Mouse (Mus musculus): Measurements from ENCODE around the gene Olfr1370.
"Not testable (repeated sequence)": the region's sequence is repeated elsewhere in the genome, so short reads cannot be mapped to it uniquely, and the experiment has no call there.

Olfr1370 gene

DNA sequence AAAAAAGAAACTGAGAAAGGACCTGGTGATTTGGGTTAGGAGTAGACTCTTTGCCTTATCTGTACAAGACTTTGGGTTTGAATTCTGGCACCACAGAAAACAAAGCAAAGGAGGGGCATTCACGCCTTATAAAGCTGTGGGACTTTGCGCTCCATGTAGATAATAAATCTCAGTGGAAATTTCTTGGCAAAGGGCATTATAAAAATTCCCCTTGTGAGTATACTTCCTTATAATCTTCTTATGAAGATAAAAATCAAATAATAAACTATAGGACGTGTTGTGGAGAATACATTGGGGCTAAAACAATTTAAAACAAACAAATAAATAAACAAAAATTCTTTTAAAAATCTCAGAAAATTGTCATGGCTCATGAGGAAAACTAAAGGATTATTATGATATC lies at the start of gene Olfr1370:
Gene Olfr1370, minus strand, starts transcription at position 101 of the 400 bp plus-strand sequence.
- DNase-seq (ENCODE audit: low spot score in 2 of 2): no peak

DNA sequence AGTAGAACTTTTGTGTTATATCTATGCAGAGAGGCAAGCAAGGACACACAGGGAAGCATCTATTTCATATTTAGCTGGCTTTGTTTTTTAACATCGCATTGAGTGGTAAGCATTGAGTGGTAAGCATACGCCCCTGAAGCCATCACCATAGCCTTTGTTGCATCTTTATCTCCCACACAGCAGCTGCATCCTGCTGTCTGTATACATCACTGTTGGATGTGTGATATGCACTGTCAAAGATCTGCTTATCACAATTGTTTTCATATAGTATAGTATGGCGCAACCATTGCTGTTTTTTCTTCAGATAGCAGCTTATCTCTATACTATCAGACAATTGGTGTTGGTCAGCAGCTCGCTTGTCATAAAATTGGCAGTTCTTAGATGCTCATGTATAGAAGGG lies 39.4 kb upstream of the Olfr1370 start:
- no peak for DNase-seq (ENCODE audit: low spot score in 2 of 2)

DNA sequence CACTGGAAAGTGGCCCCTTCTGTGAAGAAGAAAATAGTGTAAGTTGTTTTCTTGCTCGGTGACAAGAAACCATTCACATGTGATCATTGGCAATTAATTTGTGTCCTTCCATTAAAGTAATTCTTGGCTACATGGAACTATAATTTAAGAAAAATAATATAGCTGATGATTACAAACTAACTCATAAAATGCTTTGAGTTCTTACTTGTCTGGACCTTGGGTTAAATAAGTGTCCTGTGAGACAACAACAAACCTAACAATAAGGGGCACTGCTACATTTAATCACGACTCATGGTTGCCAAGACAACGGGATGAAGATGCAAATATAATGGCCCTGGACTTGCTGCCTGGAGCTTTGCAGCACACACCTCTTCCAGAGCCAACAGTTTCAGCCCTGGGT lies 36.4 kb upstream of the Olfr1370 start, which contains the start of gene Olfr1369-ps1:
Gene Olfr1369-ps1, plus strand, starts transcription at position 301 of the 400 bp plus-strand sequence.
- DNase-seq (ENCODE audit: low spot score in 2 of 2): not testable (repeated sequence)

DNA sequence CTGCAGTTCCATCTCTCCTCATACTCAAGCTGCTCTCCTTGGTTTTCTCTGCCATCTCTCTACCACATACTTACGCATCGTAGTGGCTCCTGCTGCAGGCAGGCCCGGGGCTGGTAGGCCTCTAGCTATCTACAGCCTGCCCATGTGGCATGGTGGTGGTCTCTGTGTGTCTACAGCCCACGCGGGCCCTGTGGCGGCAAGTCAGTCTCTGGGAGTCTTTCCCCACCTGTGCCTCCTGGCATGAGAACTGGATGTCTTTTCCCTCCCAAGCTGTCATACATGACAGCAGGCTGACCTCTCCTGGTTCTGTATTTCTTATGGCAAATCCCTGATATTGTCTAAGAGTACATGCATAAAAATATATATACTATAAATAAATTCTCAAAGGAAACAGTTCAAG lies 35.7 kb upstream of the Olfr1370 start:
- no peak for DNase-seq (ENCODE audit: low spot score in 2 of 2)

DNA sequence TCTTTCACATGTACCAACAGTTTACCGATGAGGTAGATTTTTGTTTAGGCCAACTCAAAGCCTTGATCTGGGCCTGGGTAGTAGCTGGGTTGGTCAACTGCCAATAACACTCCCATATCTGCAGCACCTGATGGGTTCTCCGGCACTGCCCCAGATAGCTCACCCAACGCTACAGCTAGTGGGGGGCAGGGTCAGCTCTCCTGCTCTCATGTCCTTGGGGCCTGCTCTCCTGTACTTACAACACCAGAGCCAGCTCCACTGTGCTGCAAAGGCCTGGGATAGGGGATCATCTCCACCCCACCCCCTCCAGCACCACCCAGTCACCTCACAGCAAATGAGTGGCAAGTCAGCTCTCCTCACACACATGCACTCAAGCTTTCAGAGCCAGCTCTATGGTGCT lies 35.0 kb upstream of the Olfr1370 start:
- no peak for DNase-seq (ENCODE audit: low spot score in 2 of 2)

DNA sequence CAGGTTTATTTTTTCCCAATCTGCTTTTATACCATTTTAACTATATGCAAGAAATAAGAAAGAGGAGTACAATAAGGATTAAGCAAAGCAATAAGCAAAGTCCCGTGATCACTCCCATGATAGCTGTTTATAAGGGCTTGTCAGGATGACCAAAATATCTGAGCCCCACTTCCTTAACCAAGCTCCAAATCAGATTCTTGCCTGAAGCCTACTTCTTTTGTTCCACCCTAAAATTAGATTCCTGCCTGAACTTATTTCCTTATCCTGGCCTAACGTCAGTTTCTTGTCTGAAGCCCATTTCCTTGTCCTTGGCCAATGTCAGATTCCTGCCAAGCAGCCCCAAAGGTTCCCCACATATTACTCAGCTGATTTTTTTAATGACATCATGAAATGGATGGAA lies 7.9 kb upstream of the Olfr1370 start:
- DNase-seq (ENCODE audit: low spot score in 2 of 2): no peak

DNA sequence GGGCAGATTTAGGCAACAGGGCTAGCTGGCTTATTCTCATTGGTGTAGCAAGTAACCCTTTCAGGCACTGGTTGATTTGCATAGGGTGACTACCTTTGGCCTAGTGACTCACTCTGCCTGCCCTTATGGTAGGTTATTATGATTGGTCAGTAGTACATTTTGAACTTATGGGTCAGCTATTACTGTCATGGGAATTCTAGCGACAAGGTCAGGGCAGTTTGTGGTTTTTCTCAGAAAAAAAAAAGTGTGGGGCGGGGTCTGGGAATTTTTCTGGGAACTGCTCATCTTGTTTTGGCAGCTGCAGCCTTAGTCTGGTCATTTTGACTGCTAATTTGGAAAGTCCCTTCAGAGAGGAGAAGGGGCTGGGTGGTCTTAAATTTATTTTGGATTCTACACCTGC lies 8.7 kb downstream of the Olfr1370 start:
- no peak for DNase-seq (ENCODE audit: low spot score in 2 of 2)

DNA sequence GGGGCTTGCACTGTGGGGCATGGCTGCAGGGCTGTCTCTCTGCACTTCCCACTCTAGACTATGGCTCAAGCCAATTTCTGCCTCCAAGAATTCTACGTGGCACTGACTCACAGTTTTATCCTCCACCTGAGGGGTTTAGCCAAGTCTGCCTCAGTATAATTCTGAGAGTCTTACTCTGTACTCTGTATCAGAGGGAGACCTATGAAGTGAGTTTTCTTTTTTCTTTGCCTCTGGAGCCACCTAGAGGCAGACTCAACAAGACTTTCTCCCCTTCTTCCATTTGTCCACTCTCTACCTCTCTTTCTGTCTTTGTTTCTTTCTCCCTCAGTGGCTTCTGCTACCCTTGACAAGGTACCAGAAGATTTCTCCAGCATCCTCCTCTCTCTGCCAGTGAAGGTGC lies 24.6 kb downstream of the Olfr1370 start:
- DNase-seq (ENCODE audit: low spot score in 2 of 2): peak in 1 of 2 experiments; percentile 16

DNA sequence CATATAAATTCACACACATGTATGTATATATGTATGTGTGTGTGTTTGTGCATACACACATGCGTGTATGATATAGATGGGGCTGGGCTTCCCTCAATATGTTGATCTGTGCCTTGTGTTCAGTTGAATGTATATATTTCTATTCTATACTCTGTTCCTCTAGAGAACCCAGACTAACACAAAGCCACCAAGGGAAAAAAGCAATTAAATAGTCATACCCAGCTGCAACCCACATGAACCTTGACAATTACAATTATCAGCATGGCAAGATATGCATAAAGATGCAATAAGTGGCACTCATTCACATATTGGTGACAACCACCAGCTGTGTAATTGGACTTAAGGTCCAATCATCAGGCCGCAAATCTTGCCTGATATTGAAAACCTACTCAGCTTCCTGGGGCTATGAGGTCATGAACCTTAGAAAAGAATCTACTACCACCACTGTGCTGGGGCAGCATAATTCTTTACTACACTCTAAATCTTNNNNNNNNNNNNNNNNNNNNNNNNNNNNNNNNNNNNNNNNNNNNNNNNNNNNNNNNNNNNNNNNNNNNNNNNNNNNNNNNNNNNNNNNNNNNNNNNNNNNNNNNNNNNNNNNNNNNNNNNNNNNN lies 34.1 kb downstream of the Olfr1370 start:
- no peak for DNase-seq (ENCODE audit: low spot score in 2 of 2)

DNA sequence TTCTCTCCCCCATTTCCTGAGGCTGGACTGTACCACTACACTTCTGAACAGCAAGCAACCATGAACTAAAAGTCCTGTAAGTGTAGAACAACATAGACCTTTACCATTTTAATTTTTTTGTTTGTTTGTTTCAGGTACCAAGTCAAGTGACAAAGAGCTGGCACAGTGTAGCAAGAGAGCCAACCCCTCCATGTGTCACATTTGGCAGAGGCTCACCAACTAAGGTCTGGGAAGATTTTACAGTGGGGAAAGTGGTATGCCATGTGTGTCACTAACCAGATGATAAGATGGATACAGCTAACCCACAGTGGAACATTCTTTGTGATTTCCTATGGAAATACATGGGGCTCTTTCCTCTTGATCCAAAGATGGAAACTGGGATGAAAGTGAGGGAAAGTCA lies 38.8 kb downstream of the Olfr1370 start:
- DNase-seq (ENCODE audit: low spot score in 2 of 2): no peak

DNA sequence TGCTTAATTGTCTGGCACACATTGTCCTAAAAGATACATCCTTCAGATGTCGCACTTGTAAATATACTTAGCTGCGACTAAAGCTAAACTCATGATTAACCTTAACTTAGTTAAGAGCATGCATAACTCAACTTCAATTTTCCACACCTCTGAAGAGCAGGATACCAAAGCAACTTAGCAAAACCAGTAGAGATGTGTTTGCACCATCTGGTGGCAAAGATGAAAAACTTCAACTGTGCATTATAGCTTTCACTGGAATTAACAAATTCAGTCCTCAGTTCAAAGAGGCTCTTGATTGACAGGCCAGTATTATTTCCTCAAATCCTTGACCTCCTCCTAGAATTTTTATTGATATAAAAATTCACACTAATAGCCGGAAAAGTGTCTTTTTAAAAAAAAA lies 39.7 kb downstream of the Olfr1370 start:
- no peak for DNase-seq (ENCODE audit: low spot score in 2 of 2)

DNA sequence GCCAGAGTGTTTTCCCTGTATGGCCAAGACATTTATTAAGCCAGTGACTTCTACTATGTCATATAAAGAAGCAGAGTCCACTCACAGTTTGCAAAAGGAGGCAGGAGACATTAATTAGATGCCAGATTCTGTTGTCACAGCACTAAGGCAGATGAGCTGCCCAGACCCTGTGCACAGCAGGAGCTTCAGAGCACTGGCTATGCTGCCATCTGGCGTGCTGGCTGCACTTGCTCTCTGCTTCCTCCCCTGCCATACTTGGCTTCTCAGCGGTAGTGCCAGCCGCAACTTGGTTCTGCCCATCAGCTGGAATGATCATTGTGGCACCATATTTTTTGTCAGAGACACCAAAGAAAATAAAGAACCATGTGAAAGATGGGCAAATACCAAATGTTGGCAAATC lies 41.6 kb downstream of the Olfr1370 start:
- peak; percentile 28 to 39 for DNase-seq (ENCODE audit: low spot score in 2 of 2)

DNA sequence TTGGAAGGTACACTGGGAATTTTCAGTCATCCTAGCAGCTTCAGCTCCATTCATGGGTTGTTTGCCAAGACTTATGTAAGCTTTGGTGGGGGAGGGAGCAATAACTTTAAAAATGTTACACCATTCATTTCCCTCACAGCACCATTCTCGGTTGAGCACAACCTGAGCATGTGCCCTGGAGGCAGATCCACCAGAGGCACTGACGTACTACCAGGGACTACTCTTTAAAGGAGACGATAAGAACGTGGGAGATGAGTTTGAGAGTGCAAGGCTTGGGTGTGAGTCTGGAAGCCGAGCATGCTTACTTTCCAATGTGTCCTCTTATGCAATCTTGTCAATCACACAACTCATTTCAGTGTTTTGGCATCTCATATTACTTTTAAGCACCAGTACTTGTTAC lies 49.9 kb downstream of the Olfr1370 start:
- DNase-seq (ENCODE audit: low spot score in 2 of 2): peak; percentile 3 to 16
